Mouse (Mus musculus): Measurements from ENCODE around the gene F12. TPM values are rescaled to one million over a fixed set of nuclear protein-coding genes. Genes with fewer than 3 reads are reported as not detected.
A peak's percentile ranks its signal among the peaks of the same experiment; 100 is the strongest.

The F12 gene
- total RNA-seq (2021), result under 1 TPM in 1 of 2 experiments, not detected in 1; 0.12 TPM
- long read RNA-seq, experiment 1, result 0 reads
- long read RNA-seq, experiment 2, result 0 reads

- no peak for DNase-seq (ENCODE audit: low spot score)
Measured at GRCm38 (mm10) chr13:55426613-55427012, at the start of gene F12. F12 (minus strand) TSS chr13:55426793.

GRCm38 (mm10) chr13:55476256-55476655 is 49.7 kb upstream of the F12 start:
- DNase-seq (ENCODE audit: low spot score), result no peak

GRCm38 (mm10) chr13:55475750-55476149 is 49.2 kb upstream of the F12 start:
- no peak for DNase-seq (ENCODE audit: low spot score)

DNA sequence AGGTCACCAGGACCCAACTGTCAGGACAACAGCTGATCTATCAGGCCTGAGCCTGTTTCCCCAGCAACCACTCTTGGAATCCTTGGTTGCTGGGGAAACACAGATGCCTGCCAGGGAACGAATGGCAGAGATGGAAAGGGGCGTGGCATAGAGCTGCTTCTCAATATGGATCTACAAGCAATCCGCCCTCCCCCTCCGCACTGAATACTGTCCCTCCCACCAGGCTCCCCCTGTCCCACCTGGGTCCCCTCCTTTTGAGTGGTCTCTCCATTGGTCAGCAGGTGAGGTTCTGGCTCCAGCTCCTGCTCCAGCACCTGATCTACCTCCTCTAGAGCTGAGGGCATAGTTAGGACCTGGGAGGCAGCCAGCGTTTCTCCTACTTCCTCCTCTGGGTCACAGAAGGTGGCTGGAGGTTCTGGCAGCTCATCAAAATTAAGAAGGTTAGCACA is 48.1 kb upstream of the F12 start:
- DNase-seq (ENCODE audit: low spot score), result no peak

DNA sequence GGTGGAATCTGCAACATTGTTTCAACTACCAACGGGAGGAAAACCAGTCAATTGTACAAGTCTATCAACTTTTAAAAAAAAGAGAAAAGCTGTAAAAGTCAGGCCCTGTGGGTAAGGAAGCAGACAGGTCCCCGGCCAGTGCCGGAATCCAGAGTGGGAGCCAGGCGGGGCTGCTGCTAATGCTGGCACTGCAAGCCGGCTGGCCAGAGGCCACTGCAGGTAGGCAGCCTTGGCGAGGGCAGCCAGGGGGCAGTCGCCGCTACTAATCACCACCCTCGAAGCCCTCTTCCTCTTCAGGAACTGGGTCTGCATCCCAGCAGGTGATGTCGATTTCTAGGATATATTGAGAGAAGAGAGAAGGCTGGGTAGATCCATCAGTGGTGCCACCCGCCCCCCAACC is 47.4 kb upstream of the F12 start:
- no peak for DNase-seq (ENCODE audit: low spot score)

- DNase-seq (ENCODE audit: low spot score), result no peak
Measured at GRCm38 (mm10) chr13:55473076-55473831, 46.7 kb upstream of the F12 start.

DNA sequence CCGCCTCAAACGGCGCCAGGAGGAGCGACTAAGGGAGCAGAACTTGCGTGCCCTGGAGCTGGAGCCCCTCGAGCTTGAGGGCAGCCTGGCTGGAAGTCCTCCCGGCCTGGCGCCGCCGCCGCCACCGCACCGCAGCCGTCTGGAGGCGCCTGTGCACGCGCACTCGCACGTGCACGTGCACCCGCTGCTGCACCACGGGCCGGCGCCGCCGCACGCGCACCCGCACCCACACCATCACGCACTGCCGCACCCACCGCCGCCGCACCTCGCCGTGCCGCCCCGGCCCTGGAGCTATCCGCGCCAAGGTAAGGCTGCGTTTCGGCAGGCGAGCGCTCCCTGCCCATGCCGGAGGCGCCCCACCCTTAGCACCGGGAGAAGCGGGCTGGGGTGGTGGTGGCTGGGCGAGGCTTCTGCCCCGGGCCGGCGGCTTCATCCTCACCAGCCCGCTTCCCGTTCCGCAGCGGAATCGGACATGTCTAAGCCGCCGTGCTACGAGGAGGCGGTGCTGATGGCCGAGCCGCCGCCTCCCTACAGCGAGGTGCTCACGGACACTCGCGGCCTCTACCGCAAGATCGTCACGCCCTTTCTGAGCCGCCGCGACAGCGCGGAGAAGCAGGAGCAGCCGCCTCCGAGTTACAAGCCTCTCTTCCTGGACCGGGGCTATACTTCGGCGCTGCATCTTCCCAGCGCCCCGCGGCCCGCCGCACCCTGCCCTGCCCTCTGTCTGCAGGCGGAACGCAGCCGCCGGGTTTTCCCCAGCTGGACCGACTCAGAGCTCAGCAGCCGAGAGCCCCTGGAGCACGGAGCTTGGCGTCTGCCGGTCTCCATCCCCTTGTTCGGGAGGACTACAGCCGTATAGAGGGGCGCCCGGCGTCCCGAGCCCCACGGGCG is 45.8 kb upstream of the F12 start:
- no peak for DNase-seq (ENCODE audit: low spot score)

- DNase-seq (ENCODE audit: low spot score), result no peak
Measured at GRCm38 (mm10) chr13:55471819-55472131, 45.2 kb upstream of the F12 start.

DNA sequence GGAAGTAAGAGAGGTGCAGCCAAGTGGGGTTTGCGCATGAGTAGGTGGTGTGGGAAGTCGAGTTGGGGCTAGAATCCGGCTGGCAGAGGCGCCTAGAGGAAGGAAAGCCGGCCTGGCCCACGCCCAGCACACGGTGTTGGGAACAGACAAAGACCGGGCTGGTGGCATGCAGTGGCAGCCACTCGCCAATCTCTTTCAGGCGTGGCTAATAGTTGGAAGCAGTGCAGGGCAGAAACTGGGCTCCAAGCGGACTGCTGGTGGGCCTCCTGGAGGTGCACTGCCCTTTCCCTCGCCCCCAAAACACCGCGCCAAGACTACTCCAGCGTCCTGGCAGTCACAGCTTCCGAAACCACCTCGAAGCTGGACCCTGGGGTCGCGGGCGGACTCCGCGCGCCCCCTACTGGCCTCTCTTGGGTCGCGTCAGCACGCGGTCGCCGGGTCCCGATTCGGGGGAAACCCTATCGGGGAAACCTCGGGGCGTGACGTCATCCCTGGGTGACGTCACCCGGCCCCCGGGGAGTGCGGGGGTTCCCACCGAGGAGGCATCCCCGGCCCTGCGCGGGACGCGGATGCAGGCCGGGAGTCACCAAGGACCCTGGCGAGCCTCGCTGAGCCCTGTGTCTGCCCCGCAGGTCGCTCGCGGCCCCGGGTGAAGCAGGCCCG is 44.7 kb upstream of the F12 start:
- DNase-seq (ENCODE audit: low spot score), result peak; percentile 81

DNA sequence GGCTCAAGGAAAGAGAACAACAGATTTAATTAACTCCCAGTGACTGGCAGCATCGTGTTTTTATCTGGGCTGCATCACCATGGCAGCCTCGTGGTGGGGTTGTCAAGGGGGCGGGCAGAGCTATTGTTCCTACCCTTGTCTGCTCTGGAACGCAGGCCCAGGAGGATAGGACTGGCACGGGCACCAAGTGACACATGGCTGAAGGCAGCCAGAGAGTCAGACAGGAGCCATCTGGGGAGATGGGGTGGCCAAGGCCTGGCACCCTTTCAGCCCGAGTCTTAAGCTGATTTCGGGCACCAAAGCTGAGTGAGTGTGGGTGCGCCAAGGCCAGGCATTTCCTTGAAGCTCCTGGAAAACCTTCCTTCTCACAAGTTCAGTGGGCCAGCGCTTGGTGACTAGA is 43.8 kb upstream of the F12 start:
- no peak for DNase-seq (ENCODE audit: low spot score)

DNA sequence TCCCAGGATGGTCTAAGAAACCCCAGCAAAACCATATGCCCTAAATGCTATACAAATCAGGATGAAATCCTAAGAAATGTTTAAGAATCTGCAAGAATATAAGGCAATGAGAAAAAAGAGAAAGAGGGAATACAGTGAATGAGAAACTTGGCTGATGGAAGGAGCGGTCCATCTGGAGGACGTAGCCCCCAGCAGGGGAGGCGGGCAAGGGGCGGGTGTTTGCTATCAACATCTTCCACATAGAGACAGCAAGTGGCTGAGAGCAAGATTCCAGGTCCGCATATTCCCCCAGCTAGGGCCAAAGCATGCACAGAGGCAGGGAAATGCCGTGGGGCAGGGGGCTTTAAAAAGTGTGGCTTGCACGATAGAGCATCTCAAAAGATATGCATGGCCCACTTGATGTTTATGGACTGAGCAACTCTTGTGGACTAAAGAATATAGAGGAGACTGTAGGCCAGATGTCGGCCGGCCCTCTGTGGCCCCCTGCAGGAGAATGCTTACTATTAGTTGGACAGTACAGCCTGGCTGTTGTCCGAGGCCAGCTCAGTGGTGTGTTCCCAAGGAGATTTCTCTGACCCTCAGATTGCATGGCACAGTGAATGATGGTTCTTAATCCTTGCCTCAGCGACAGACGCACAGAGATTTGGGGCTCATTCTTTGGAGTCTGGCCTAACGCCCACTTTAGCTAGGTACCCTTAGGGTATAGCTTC is 42.4 kb upstream of the F12 start:
- DNase-seq (ENCODE audit: low spot score), result peak; percentile 49

- DNase-seq (ENCODE audit: low spot score), result no peak
Measured at GRCm38 (mm10) chr13:55465830-55466440, 39.3 kb upstream of the F12 start.

GRCm38 (mm10) chr13:55465184-55465583 is 38.6 kb upstream of the F12 start:
- no peak for DNase-seq (ENCODE audit: low spot score)

DNA sequence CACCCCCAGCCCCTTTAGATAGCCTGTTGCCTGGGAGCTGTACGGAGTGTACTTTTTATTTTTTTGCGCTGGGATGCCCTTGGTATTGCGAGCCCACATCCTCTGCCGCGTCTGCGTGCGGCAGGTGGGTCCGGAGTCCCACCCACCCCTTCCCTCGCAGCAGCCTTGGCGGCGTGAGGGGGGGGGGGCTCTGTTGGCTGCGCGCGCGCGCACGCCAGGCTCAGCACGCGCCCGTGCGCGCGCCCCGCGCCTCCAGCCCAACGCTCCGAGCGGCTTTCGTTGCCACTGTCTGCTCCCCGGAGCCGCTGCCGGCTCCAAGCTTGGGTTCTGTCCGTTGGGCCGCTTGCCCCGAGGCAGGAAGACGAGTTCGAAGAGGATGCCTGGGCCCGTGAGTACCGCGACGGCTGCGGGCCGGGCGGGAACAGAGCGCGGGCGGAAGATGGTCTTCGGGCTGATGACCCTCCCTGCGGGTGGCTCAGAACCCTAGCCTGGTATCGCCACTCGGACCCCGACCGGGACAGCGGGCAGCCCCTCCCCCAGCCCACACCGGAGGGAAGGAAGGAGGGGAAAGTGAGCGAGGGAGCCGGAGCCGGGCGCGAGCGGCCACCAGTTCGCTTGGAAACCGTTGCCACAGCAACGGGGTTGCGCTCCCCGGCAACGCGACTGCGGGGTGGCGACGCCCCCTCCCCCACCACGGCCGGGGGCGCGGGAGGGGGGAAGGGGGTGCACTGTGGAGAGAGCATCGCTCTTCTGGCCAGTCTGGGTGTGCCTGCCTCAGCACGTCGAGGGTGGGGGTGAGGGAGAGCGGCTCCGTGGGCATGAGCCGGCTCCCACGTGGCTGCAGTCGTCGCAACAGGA is 37.7 kb upstream of the F12 start, which contains the start of gene Prr7:
TSS of gene Prr7 (plus strand) at position 241 of the 858 bp plus-strand sequence.
- no peak for DNase-seq (ENCODE audit: low spot score)

DNA sequence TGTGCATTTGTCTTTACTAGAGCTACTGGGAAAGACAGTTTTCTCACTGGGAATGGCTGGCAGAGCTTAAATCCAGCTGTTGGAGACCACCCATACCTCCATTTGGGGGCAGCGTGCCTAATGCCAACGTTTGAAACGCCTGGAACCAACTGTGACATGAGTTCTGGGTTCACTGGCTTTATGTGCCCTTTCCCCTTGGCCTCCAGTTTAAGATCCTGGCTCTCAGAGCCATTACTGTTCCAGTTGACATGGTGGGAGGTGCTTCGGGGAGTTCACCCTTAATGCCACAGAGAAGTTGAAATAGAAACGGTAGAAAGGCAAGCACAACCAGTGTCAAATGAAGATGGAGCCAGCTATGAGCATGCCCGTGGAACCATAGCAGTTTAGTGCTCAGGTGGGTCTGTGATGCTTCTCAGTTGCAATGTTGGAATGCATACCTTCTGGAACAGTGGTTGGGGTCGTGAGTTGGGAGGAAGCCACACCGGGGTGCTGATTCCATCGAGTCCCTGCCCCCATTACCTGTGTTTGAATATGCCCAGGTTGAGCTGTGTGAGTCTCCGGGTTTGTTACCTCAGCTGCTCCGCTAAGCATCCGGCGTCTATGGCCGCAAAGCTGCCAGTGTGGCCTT is 36.9 kb upstream of the F12 start:
- DNase-seq (ENCODE audit: low spot score), result no peak

GRCm38 (mm10) chr13:55462965-55463364 is 36.4 kb upstream of the F12 start:
- no peak for DNase-seq (ENCODE audit: low spot score)

GRCm38 (mm10) chr13:55451785-55452549 is 25.4 kb upstream of the F12 start:
- peak; percentile 65 for DNase-seq (ENCODE audit: low spot score)

DNA sequence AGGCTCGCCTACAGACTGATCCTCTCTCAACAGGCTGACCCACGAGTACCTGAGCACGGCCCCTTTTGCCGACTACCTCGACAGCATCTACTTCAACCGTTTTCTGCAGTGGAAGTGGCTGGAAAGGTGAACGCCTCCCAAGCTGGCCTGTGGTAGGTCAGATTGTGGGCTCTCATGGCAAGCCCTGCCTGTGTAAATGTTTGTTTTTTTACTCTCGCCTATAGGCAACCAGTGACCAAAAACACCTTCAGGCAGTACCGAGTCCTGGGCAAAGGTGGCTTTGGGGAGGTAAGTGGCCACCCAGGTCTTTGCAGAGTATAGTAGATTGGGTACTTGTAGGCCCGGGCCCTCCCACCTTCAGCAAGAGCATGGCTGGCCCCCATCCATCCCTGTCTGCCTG is 24.7 kb upstream of the F12 start:
- no peak for DNase-seq (ENCODE audit: low spot score)

DNA sequence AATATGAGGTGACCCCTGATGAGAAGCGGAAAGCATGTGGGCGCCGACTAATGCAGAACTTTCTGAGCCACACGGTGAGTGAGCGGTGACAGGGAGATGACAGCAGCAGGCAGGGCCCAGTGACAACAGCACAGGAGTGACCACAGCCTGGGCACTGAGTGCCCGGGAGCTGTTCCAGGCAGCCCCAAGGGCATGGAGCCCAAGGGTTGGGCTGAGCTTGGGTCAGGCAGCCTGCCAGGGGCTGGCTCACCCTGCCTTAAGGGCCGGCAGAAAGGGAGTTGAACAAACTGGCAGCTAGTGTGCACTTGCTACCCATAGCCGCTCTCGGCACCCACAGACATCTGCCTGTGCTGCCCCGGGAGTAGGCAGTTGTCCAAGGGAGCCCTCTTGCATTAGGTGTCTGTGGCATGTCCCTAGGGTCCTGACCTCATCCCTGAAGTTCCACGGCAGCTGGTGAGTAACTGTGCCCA is 24.0 kb upstream of the F12 start:
- DNase-seq (ENCODE audit: low spot score), result peak; percentile 90
